Mouse (Mus musculus) lung, embryonic 14.5 days (tissue): Measurements from ENCODE around the gene Adap1. TPM values are rescaled to one million over a fixed set of nuclear protein-coding genes. Genes with fewer than 3 reads are reported as not detected.

ENCODE experiments used
- ATAC-seq: fragments of 200-750 bp; cut with Nextera tagmentation; 2 replicates; pipeline ENCODE4 v1.8.0; 2017; ENCODE audit warnings: mild to moderate bottlenecking, moderate TSS enrichment, moderate library complexity; ENCODE audit not compliant: insufficient read depth
- DNase-seq: peaks from one replicate; pipeline ENCODE4 v3.0.0-alpha.2; 2015
- H3K27ac ChIP-seq: fragments of 300-500 bp; sonication (generic); 2 replicates; pipeline ENCODE4 v1.5.1; 2014; ENCODE audit warnings: low read depth, mild to moderate bottlenecking, moderate library complexity
- H3K27me3 ChIP-seq: fragments of 300-500 bp; sonication (generic); 2 replicates; pipeline ENCODE4 v1.6.1; 2014; ENCODE audit warnings: low read length, control low read depth; ENCODE audit not compliant: insufficient read depth
- H3K36me3 ChIP-seq: fragments of 300-500 bp; sonication (generic); 2 replicates; pipeline ENCODE4 v1.6.1; 2014; ENCODE audit warnings: control low read depth; ENCODE audit not compliant: insufficient read depth
- H3K4me1 ChIP-seq: fragments of 300-500 bp; sonication (generic); 2 replicates; pipeline ENCODE4 v1.6.1; 2014; ENCODE audit warnings: antibody characterized with exemption, control low read depth; ENCODE audit not compliant: insufficient read depth
- H3K4me2 ChIP-seq: fragments of 300-500 bp; sonication (generic); 2 replicates; pipeline ENCODE4 v1.6.1; 2014; ENCODE audit warnings: mild to moderate bottlenecking
- H3K4me3 ChIP-seq: fragments of 300-500 bp; sonication (generic); 2 replicates; pipeline ENCODE4 v1.5.1; 2014; ENCODE audit warnings: low read depth, low read length
- H3K9ac ChIP-seq: fragments of 300-500 bp; sonication (generic); 2 replicates; pipeline ENCODE4 v1.6.1; 2014
- H3K9me3 ChIP-seq: fragments of 300-500 bp; sonication (generic); 2 replicates; pipeline ENCODE4 v1.6.1; 2016; ENCODE audit warnings: low read depth, low read length, control low read depth
- CTCF ChIP-seq: IDR thresholded peaks from 2 replicates; pipeline ENCODE4 v1.5.1; 2016; ENCODE audit warnings: antibody characterized with exemption, low read depth
- WGBS: fragments of 180-500 bp; shearing (Covaris S2); extraction: QIAGEN DNeasy Blood & Tissue Kit; methylation state at CpG from one replicate; pipeline ENCODE4 v1.1.7; 2014; 5-methylcytosine and 5-hydroxymethylcytosine counted together
- polyA plus RNA-seq: library from polyadenylated mRNA; unstranded; fragments of >200 nt; fragmentation: Nextera tagmentation; extraction: Ambion mirVana; gene quantifications from 2 replicates; pipeline ENCODE4 v1.2.1, GENCODE M21; 2014

Gene Adap1
- polyA plus RNA-seq, 1 experiment from 2014 or later = 3.6 TPM

GRCm38 (mm10) chr5:139270806-139271521 is 54.5 kb downstream of the Adap1 start:
- Histone ChIP-seq H3K27ac (peak overlapping the region; percentile 78), H3K9ac (no peak overlapping the region), H3K36me3 (peaks cover 35% of the 10 kb centered on the region), H3K27me3 (no peaks in the 10 kb centered on the region), H3K4me3 (no peak overlapping the region), H3K4me2 (no peak overlapping the region), H3K4me1 (peaks cover 13% of the 10 kb centered on the region), H3K9me3 (no peaks in the 10 kb centered on the region)
- DNase-seq (peak; percentile 91), ATAC-seq (peak; percentile 88)
- 38% methylated on average over 16 of the region's 16 CpGs for WGBS
- TF ChIP-seq CTCF = no peak

GRCm38 (mm10) chr5:139267661-139268060 is 57.8 kb downstream of the Adap1 start:
- Histone ChIP-seq H3K27me3 (no peaks in the 10 kb centered on the region), H3K9ac (no peak overlapping the region), H3K27ac (no peak overlapping the region), H3K4me1 (peaks cover 13% of the 10 kb centered on the region), H3K9me3 (no peaks in the 10 kb centered on the region), H3K4me3 (no peak overlapping the region), H3K4me2 (no peak overlapping the region), H3K36me3 (peaks cover 68% of the 10 kb centered on the region)
- no peak for TF ChIP-seq CTCF
- 90% methylated on average over 4 of the region's 4 CpGs for WGBS
- ATAC-seq = no peak
- DNase-seq = no peak

GRCm38 (mm10) chr5:139261403-139261802 is 64.0 kb downstream of the Adap1 start:
- H3K36me3 ChIP-seq = peaks cover 71% of the 10 kb centered on the region
- no peak for TF ChIP-seq CTCF

GRCm38 (mm10) chr5:139259853-139260252 is 65.6 kb downstream of the Adap1 start:
- Histone ChIP-seq H3K9ac (no peak overlapping the region), H3K27ac (peak overlapping the region; percentile 2; the same call in 1 of the 2 replicates), H3K4me1 (no peaks in the 10 kb centered on the region), H3K9me3 (no peaks in the 10 kb centered on the region), H3K4me2 (no peak overlapping the region), H3K27me3 (no peaks in the 10 kb centered on the region), H3K36me3 (peaks cover 61% of the 10 kb centered on the region), H3K4me3 (no peak overlapping the region)
- ATAC-seq = peak; percentile 52; the same call in 1 of the 2 replicates
- TF ChIP-seq CTCF = no peak
- WGBS = 65% methylated on average over 5 of the region's 5 CpGs
- peak; percentile 56 for DNase-seq

More at GRCm38 (mm10) chr5:139261403-139261802, 64.0 kb downstream of the Adap1 start:
- Histone ChIP-seq H3K4me1 (no peaks in the 10 kb centered on the region), H3K27ac (no peak overlapping the region), H3K27me3 (no peaks in the 10 kb centered on the region), H3K4me2 (no peak overlapping the region), H3K4me3 (no peak overlapping the region), H3K9ac (no peak overlapping the region), H3K9me3 (no peaks in the 10 kb centered on the region)
- DNase-seq (no peak), ATAC-seq (no peak)
- WGBS = 88% methylated on average over 4 of the region's 4 CpGs

GRCm38 (mm10) chr5:139258371-139259035 is 66.9 kb downstream of the Adap1 start:
- Histone ChIP-seq H3K4me1 (peaks cover 6% of the 10 kb centered on the region), H3K27me3 (no peaks in the 10 kb centered on the region), H3K9ac (no peak overlapping the region), H3K4me3 (no peak overlapping the region), H3K4me2 (no peak overlapping the region), H3K9me3 (no peaks in the 10 kb centered on the region), H3K36me3 (peaks cover 50% of the 10 kb centered on the region), H3K27ac (no peak overlapping the region)
- no peak for ATAC-seq
- 85% methylated on average over 8 of the region's 8 CpGs for WGBS
- no peak for DNase-seq
- no peak for TF ChIP-seq CTCF

GRCm38 (mm10) chr5:139257818-139258217 is 67.6 kb downstream of the Adap1 start:
- 57% methylated on average over 4 of the region's 4 CpGs for WGBS
- Histone ChIP-seq H3K4me3 (no peak overlapping the region), H3K9me3 (no peaks in the 10 kb centered on the region), H3K4me1 (peaks cover 9% of the 10 kb centered on the region), H3K36me3 (peaks cover 43% of the 10 kb centered on the region), H3K4me2 (no peak overlapping the region), H3K27me3 (no peaks in the 10 kb centered on the region), H3K27ac (no peak overlapping the region; the same call in 1 of the 2 replicates), H3K9ac (no peak overlapping the region)
- no peak for TF ChIP-seq CTCF
- no peak for DNase-seq
- no peak for ATAC-seq

GRCm38 (mm10) chr5:139257265-139257664 is 68.2 kb downstream of the Adap1 start:
- no peaks in the 10 kb centered on the region for H3K9me3 ChIP-seq
- peaks cover 9% of the 10 kb centered on the region for H3K4me1 ChIP-seq
- no peak for TF ChIP-seq CTCF
- H3K4me2 ChIP-seq = no peak overlapping the region
- ATAC-seq = no peak
- no peaks in the 10 kb centered on the region for H3K27me3 ChIP-seq
- no peak for DNase-seq
- H3K27ac ChIP-seq = no peak overlapping the region; the same call in 1 of the 2 replicates
- no peak overlapping the region for H3K9ac ChIP-seq
- peaks cover 38% of the 10 kb centered on the region for H3K36me3 ChIP-seq
- 85% methylated on average over 1 of the region's 1 CpGs for WGBS
- no peak overlapping the region for H3K4me3 ChIP-seq
